In genomic region chr15:96724506-96724905, GRCm38 (mm10) we compare ENCODE assay signal across 17 mouse cellular contexts.
"Had no signal": no experiment of that assay in that cellular context is flagged by ENCODE, and none has a peak within 500 bp of the region (broad histone marks: within the 10 kb centered on the region; RNA-seq: fewer than 3 reads in every experiment).

No protein-coding gene starts in this region.

- H3K9me3 ChIP-seq: liver, embryonic 13.5 days; neural tube, embryonic 12.5 days; neural tube, embryonic 15.5 days had no signal

- DNase-seq: kidney, adult 18-20 months; layer of hippocampus, adult 9-11 months; liver, embryonic 13.5 days; lung, adult 2 months; lung, postnatal 14 days; lung, postnatal 4 days; right cerebral cortex, adult 18-20 months; right cerebral cortex, postnatal 14 days; right cerebral cortex, postnatal 4 days; thymus, adult 2 months; thymus, postnatal 14 days; thymus, postnatal 4 days had no signal

- H3K36me3 ChIP-seq: liver, embryonic 13.5 days; neural tube, embryonic 12.5 days; neural tube, embryonic 15.5 days had no signal

- H3K9ac ChIP-seq: liver, embryonic 13.5 days; neural tube, embryonic 12.5 days; neural tube, embryonic 15.5 days had no signal

- H3K27me3 ChIP-seq: liver, embryonic 13.5 days; neural tube, embryonic 12.5 days; neural tube, embryonic 15.5 days had no signal

- H3K4me3 ChIP-seq: layer of hippocampus, adult 2 months; liver, embryonic 13.5 days; neural tube, embryonic 12.5 days; neural tube, embryonic 15.5 days had no signal

- H3K4me2 ChIP-seq: liver, embryonic 13.5 days; neural tube, embryonic 12.5 days; neural tube, embryonic 15.5 days had no signal

- H3K4me1 ChIP-seq: neural tube, embryonic 12.5 days had no signal

- H3K27ac ChIP-seq: kidney, postnatal 0 days; layer of hippocampus, adult 2 months; liver, embryonic 13.5 days; neural tube, embryonic 12.5 days; stomach, postnatal 0 days had no signal
